Mouse (Mus musculus) embryo, embryonic 11.5 days (tissue): ENCODE data around the gene Hnrnpu.
"Not testable (repeated sequence)": the region's sequence is repeated elsewhere in the genome, so short reads cannot be mapped to it uniquely, and the experiment has no call there.

Source experiments
- DNase-seq: peaks from one replicate; pipeline ENCODE4 v3.0.0-alpha.2; 2012; ENCODE audit warnings: low read depth, low spot score

Hnrnpu gene

DNA sequence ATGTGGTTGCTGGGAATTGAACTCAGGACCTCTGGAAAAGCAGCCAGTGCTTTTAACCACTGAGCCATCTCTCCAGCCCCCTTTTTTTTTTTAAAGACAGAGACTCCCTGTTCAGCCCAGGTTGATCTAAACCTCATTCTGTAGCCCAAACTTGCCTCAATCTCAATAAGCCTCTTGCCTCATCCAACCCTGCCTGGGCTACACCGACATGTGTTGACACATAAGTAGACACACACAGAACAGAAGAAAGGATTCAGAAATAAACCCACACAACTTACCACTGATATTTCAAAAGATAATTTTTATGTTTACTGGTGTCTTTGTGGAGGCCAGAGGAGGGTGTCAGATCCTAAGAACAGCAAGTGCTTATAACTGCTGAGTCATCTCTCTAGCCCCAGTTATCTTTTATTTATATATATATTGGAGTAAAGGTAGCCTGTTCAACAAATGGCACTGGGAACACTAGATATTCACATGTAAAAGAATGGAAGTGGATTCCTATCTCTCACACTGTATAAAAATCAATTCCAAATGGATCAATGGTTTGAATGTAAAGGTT, 24.5 kb downstream of the Hnrnpu start:
- DNase-seq = no peak

DNA sequence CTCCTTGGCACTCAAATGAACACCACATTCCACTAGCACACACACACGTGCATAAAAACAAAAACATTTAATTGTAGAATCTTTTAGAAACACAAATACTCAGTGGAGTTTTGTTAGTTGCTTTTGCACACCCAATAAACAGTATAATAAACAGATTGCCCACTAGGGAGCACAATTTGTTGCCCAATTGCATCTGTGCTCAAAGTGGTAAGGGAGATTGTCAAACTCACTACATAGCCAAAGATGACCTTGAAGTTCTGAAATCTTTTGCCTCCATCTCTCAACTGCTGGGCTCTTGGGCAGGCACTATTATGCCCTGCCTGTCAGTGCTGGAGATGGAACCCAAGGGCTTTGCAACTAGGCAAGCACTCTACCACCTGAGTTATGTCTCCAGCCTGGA, 27.5 kb downstream of the Hnrnpu start:
- DNase-seq = no peak

DNA sequence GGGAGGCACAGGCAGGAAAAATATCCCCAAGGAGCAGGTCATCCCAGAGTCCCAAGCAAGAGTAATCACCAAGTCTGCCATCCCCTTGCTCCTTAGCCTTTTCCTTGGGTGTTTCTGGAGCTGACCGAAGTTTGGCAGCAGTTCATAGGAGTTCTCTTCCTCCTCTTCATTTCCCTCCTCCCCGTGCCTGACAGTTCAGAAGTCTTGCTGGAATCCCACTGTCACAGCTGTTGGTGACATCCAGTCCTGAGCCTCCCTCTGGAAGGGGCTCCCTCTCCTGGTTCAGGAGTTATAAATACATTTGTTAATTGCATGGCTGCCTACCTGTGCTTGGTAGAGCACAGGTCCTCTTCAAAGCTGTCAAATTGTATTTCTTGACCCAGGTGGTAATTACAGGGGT, 28.1 kb downstream of the Hnrnpu start:
- no peak for DNase-seq

DNA sequence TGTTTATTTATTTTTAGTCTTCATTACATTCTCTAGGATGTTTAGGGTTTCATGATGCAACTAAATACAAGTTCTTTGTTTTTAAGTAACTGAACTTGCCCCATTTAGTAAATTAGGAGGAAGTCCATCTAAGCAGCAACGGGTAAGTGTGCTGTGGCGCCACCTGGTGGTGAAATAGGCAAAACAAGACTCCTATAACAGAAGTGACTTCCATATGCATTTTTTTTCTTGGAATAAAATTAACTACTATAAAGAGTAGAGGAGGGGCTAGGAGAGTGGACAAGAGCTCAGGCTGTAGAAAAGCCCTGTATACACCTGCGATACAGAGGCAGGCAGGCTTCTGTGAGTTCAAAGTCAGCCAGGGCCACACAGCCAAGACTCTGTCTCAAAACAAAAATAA, 34.2 kb downstream of the Hnrnpu start:
- DNase-seq = no peak

DNA sequence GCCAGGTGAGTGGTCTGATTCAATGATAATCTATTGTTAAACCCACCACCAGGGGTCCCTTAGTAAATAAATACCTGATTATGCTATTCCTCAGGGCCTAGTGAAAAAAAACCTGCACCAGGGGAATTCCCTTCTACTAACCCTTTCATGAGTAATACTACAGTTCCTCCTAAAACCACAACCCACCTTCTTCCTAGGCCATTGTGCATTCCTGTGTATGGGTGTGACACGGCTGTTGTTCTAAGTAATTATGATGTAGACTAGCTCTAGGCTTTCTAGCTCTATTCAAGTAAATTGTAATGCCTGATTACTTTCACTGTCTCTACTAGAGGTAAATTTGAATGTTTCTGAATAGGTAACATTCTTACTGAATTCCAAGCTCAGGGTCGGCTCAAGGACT, 36.3 kb downstream of the Hnrnpu start:
- DNase-seq = not testable (repeated sequence)

DNA sequence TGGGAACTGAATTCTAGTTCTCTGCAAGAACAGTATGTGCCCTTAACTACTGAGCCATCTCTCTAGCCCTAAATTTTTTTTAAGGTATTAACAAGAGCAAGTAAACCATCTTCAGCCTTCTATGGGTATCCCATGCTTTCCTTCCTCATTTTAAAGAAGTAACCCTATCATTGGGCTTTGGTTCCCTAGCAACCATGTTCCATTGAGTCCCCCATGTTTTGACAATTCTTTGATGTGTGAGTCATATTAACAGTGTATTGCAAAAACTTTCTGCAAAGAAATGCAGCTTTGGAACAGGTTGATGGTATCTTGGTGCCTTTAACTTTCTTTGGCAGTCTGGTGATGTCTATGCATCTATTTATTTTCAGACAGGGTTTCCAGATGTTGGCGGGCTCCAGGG, 43.5 kb downstream of the Hnrnpu start:
- no peak for DNase-seq

DNA sequence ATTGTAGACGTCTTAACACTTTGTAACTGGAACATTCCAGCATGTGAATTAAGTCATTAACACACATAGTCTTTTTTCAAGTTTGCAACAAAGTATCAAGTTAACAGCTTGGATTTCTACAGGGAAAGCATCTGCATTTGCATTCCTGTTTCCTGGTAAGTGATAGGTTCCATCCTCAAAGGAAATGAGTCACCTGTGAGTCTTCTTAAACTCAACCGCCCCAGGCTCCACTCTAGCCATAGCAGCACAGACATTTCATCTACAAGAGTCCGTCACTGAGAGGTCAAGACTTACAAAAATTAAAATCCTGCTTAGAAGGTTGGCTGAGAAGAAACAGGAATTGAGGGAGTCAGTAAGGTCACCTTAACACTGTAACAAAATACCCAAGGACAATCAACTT, 45.9 kb downstream of the Hnrnpu start:
- no peak for DNase-seq

DNA sequence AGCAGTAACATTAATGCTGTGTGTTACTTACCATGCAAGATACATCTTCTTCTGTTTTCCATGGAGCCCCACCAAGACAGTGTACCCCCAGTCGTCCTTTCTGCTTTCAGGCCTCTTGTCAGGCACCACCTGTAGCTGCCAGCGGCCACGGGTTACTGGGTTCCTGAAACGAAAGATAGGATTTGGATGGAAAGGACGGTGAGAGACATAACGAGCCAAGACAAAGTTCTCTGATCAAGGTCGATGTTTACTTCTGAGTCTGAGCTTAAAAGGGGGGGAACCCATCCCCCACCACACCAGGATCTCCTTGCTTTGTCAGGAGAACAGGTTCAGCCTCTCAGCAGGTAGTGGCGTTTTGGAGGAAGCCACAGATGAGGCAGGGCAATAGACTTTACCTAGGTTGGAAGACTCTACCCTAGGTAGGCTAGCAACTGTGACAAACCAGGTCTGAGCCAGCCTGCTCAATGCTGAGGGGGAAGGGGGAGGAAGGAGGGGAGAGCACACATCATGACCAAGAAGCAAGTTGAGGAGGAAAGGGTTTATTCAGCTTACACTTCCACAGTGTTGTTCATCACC, 49.9 kb downstream of the Hnrnpu start:
- no peak for DNase-seq

DNA sequence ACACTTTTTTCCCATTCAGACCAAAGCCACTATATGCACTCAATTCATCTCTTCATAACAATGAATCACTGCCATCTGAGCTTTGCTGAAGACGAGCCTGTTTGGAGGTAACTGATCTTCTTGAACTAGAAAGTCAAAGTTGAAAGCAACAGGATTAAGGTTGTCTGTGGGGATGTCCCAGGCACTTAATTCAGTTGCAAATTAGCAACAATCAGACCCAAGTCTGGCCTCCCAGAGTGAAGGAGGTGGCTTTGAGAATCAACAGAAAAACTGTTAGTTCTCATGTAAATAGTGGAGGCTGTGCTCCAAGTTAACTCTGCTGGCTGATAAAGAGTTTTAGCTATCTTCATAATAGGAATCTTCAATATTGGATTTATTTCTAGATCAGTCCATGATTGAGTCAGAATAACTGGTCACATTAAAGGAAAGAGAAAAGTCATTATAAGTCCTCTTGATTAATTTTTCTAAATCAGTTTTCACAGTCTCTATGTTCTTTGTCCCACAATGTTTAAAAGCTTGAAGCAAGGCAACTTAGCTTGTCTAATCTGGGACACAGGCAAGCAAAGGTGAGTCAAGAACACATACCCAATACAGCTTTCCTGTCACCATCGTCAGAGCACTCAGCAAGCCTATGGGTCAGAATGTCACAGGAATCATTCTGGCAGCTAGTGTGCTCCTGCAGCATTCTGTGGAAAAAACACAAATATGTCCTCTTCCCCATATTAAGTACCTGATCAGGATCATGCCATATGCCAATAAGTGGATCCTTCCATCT, 53.5 kb downstream of the Hnrnpu start:
- DNase-seq = no peak

DNA sequence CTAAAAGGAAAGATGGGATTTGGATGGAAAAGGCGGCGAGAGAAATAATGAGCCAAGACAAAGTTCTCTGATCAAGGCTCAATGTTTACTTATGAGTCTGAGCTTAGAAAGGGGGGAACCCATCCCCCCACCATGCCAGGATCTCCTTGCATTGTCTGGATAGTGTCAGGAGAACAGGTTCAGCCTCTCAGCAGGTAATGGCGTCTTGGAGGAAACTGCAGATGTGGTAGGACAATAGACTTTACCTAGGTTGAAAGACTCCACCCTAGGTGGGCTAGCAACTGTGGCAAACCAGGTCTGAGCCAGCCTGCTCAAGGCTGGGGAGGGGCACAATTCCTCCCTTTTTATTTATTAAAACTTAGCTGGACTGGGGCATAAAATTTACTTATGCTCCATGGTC, 54.3 kb downstream of the Hnrnpu start:
- not testable (repeated sequence) for DNase-seq

DNA sequence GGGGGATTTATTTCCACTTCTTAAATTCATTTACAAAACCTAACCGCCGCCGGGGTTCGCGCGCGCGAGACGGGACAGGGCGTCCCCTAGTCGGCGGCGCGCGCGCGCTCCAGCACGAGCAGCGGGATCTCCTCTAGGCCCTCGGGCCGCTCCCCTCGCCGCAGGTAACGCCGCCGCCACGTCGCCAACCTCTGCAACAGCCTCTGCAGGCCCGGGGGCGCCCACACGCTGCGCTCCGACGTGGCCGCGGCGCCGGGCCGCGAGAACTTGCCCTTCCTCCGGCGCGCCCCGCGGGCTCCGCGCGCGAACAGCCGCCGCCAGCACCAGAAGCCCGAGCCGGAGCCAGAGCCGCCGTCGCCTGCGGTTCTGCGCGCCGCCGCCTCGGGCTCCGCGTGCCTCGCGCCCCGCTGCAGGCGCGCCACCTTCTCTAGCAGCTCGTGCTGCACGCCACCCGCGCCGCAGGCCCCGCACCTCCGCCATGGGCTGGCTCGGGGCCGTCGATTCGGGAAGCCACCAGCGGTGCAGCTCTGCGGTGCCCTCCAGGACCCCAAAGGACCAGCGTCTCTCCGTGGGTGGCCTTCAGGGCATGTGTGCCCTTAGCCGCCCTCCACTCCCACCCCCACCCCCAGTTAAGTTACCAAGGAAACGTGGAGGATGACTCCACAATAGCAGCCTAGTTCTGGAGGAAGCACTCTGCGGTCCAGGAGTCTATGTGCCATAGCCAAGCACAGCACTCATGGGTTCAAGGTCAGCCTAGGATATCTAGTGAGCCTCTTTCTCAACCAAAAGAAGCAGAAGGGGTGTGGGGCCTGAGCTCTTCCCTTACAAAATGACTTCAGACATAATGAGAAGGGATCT, 61.3 kb downstream of the Hnrnpu start:
- peak; percentile 49 for DNase-seq

DNA sequence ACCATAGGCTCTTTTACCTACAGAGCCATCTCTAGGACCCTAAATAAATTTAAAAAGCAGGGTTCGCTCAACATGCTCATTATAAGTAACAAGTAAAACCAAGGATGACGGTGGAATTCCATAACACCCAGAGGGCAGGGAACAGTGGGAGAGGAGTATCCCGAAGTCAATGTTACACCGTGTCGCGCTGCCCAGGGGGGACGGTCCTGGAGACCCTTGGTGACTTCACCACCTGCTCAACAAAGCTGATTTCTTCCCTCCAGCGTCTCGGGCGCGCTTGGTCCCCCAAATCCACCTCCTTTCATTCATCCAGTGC, 61.9 kb downstream of the Hnrnpu start:
- DNase-seq = no peak

DNA sequence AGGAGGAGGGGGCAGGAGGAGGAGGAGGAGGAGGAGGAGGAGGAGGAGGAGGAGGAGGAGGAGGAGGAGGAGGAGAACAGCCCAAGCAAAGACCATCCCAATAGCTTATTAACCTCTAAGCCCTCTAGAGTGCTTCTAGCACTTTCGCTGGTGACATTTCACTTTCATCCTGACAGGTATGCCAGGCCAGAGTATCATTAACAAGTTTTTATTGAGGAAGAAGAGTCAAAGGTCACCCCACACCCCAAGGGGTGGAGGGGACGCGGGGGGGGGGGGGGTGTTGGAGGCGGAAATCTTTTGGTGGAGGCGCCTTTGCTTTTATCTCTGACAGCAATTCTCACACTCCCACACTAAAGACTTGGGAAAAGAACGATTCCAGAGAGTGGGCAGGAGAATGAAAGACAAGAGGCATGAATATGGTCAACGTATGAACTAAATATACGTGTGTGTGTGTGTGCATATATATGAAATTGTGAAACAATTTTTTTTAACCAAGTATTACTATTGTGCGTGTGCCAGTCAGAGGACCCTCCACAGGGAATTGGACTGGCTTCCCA, 62.3 kb downstream of the Hnrnpu start:
- DNase-seq = no peak
